Mouse (Mus musculus) left cerebral cortex, postnatal 25 days (tissue): ENCODE data around the gene Skp2. TPM values are rescaled to one million over a fixed set of nuclear protein-coding genes. Genes with fewer than 3 reads are reported as not detected.
"Not testable (repeated sequence)": the region's sequence is repeated elsewhere in the genome, so short reads cannot be mapped to it uniquely, and the experiment has no call there.

Experiments
- DNase-seq, 2 experiments: peaks; one replicate each; pipeline ENCODE4 v3.0.0; 2022; ENCODE audit warnings: low spot score in 2 of 2, mixed read lengths in 1 of 2
- intact Hi-C: fragments of 180-260 bp; cut with DNase I; formaldehyde crosslinking; loops from one replicate; pipeline ENCODE4 v1.15.1; 2025
- total RNA-seq, 2 experiments: library from RNA; stranded (reverse); gene quantifications; 2 replicates each; pipeline ENCODE4 v1.2.3; 2021

Skp2 gene
- 1 to 10 TPM; 4.9 to 5.5 TPM for total RNA-seq

DNA sequence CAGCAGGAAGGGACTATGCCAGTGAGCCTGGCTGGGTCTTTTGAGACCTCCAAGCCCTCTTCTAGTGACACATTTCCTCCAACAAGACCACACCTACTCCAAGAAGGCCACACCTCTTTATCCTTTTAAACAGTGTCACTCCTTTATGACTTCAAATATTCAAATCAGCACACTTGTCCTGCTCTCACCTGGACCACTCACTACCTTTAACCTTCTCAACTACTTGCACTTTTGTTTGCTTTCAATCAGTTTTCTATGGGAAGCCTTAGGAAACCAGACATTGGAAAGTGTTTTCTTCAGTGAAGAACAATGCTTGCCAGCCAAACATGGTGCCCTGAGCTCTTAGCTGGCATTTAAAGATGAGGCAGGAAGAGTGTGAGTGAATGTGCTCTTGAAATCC lies at the start of gene Skp2:
Gene Skp2, minus strand, starts transcription at position 101 of the 400 bp plus-strand sequence.
- intact Hi-C loops: no loop called here
- DNase-seq: no peak

DNA sequence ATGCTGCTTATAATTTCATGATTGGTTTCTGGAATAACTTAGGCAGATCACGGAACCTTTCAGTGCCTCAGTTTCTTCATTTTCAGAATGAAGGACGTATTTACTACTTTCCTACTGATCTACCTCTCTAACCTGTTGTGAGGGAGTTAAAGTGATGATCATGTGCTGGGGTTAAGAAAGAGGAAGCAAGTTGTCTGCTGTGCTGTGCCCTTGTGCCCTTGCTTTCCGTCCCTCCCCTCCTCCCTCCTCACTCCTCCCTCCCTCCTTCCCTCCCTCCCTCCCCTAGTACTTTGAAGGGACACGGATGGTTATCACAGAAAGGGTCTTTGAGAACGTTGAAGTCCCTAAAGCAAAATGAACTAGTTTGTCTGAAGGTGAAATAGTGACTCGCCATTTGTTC lies 43.2 kb upstream of the Skp2 start:
- no peak for DNase-seq
- intact Hi-C loops: no loop called here

DNA sequence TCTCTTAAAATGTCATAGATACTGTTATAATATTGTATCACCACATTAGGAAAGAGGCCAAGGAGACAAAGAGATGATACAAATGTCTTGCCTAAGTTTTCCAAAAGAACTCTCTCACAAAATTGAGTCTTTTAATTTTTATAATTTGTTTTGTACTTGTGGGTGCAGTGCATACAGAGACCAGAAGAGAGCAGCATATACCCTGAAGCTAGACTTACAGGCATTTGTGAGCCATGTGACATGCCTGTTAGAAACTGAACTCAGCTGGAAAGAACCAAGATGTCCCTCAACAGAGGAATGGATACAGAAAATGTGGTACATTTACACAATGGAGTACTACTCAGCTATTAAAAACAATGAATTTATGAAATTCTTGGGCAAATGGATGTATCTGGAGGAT lies 37.5 kb upstream of the Skp2 start:
- DNase-seq, intact Hi-C loops: not testable (repeated sequence)

DNA sequence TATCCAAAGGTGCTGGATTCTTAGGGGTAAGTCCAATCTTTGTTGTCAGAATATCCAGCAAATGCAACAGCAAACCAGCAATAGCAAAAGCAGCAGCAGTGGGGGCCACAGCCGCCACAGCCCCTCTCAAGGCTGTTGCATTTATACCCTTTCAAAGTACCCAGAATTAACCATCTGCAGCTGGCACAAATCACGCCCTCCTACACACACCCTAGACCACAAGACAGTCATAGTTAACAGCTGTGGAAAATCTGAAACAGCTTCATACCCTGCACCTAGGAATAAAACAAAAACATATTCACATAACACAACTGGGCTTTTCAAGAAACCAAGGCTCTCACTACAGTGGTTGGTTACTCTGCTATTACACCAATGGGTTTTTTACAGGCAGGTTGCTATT lies 34.6 kb upstream of the Skp2 start:
- DNase-seq: peak; percentile 12 to 15
- intact Hi-C loops: no loop called here

DNA sequence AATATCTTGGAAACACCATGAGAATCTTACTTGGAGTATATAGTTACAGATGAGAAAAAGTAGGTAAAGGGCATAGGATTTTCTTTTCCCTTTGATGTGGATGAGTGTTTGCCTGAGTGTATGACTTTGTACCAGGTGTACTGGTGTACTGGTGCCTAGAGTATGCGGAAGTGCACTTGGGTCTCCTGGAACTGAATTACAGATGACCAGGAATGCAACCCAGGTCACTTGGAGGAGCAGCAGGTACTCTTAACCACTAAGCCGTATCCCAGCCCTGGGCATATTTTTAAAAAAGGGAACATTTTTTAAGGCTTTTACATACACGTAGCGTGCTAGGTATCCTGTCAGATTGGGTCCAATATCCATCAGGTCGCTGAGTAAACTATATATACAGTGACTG lies 28.8 kb upstream of the Skp2 start:
- intact Hi-C loops: no loop called here
- DNase-seq: no peak

DNA sequence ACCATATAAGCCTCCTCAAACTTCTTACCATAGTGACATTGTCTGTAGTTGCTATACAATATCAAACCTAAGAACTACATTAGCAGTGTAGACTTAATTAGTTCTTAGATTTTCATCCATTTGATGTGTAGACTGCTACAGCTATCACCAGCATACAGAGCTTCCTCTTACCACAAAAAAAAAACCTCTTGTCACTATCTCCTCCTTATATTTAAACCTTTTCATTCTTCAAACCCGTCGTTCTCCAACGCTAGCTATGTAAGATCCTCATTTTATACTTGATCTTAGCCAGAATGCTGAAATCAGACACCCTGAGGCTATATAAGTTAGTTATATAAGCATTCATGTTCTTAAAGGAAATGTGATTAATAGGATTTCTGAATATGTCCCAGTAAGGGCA lies 21.8 kb upstream of the Skp2 start:
- no peak for DNase-seq
- intact Hi-C loops: no loop called here

DNA sequence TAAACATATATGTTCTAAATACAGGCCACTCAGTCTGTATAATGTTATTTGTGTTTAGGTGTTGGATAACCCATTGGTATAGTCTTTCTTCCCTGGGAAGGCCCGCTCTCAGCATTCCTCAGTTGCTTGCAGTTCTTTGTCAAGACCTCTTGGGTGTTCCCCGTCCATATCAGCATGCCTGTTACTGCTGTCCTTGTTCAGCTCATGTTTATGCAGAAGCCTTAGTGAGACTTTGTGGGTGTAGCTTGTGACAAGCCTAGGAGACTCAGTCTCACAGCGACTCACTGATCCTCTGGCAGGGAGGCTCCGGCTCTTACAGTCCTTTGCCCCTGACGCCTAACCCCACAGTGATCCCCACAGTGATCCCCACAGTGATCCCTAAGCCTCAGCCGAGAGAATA lies 8.9 kb upstream of the Skp2 start:
- DNase-seq: peak in 1 of 2 experiments; percentile 37
- intact Hi-C loops: no loop called here

DNA sequence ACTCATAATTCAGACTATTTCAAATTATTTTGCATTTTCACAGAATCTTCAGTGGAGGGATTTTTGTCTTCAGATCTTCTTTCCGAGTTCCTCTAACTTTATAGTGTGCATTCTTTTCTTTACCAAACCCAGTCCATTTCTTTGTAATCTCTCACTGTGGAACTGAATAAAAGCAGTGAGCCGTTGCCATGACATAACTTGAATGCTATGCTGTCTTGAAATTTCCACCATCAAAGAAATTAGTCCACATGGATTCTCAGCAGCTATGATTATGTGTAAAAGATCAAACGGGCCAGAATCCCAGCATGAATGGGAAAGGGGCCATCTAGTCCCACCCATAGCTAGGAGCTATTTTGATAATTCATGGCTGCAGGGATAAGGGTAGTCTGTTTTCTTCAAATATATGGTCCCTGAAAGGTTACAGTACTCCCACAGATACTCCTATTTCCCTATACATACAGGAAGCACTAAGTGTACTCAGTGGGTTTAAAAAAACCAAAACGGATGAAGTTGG lies 7.4 kb upstream of the Skp2 start:
- intact Hi-C loops: no loop called here
- DNase-seq: no peak

DNA sequence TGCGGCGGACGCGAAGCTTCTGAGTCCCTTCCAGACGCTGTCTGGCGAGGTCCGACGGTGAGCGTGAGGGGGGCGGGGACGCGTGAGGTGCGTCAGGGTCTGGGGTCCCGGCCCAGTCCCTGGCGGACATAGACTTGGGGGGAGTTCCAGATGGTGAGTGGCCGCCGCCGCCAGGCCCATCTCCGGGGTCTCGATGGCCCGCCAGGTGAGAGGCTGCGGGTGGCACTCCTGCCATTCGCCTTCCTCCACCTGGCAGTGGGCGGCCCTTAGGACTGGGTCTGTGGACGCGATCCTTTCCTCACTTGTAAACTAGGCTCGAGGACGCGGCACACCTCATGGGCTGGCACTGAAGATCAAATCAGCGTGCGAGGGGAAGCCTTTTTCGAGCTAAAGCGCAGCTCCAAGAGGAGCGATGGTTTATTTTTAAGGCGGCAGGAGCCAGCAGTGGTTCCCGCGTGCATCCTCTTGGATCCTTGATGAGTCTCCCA lies 14.5 kb downstream of the Skp2 start:
- DNase-seq: peak; percentile 60 to 62
- intact Hi-C loops: no loop called here

DNA sequence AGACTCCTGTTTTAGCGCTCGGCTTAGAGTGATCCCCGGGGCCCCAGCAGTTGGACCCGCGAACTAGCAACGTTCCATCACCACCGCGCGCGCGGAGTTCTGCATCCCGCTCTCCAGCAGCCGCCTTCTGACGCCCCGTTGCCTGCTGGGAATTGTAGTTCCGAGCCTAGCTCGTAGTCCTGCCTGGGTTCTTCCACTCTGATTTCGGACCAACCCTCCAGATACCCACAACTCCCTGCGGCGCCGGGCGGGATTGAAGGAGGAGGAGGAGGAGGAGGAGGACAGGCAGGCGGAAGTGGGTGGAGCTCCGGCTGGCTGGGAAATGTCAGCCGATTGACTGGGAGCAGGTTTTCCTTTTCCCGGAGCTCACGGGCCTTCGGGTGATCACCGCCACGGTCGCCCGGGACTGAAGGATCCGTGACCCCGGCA lies 15.0 kb downstream of the Skp2 start, which contains the start of gene Lmbrd2:
Gene Lmbrd2, plus strand, starts transcription at position 299 of the 429 bp plus-strand sequence.
- DNase-seq: peak; percentile 96 to 99
- intact Hi-C loops: no loop called here

DNA sequence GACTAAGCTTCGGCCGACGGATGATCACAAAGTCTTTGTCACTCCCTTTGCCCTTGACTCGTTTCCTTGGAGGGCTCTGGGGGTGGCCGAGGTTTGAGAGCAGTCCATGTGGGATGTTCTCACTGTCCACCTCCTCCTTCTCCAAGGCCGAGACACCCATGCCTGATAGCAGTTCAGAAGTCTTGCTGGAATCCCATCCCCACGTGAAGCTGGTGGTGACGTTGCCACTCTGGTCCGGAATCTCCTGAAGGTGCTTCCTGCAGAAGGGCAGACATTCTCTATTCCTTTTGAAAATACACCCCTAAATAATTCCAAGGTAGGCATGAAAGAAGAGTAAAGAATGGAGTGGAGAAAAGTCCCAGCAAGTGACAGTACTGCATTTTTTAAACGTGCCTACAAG lies 15.8 kb downstream of the Skp2 start:
- intact Hi-C loops: no loop called here
- DNase-seq: no peak

DNA sequence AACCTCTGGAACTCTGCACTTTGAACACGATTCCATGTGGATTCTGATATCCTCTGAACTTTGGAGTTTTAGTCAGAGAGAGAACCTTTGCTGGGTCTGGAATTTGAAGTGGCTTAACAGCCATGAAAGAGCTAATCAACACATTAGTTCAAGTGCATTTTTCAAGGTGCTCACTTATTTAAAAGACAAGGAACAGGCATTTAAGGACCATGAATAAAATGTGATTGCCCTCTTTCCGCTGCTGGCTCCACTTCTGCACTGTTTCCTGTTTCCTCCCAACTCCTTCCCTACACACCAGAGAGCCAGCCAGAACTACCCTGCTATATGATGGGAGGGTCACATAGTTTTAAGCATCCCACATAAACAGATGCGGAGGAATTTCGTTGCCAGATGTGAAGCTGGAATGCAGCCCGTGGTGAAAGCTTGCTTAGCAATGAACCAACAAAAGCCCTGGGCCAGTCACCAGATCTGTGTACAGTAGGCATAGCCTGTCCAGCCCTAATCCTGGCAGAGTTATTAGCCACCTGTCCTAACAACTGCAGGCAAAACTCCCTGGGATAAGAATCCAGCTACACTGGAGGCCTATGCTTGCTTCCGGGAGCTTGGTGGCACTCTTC lies 20.2 kb downstream of the Skp2 start:
- intact Hi-C loops: no loop called here

DNA sequence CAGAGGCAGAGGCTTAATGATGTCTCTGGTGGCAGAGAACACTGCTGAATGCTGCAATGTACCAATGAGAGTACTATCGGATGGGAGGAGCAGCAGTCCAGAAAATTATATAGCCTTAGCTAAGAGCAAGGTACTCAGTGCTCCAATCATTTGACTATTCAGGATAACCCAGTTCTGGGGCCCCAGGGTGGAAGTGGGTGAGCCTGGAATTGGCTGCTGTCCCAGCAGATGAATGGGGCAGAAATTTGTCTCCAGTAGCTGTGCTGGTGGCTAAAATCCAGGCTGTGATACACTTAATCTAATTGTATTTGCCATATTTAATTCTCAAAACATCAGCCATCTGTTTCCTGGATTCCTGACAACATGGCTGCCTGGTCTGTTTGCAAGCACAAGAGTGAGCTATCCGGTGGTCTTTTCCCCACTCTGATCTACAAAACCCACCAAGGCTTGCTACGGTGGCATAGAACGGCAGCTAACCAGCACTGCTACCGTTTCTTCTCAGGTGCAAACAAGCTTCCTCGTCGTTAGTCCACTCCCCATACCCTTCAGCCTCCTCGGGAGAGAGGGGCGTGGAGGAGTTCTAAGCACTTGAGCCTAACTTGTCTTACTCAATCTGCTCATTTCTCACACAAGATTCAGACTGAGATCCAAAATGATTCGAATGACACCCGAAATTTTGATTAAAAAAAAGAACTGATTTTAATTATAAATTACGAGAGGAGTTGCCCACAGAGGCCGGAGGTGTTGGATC lies 22.4 kb downstream of the Skp2 start:
- DNase-seq: peak in 1 of 2 experiments; percentile 32
- intact Hi-C loops: no loop called here

More for the DNA sequence above, 20.2 kb downstream of the Skp2 start:
- DNase-seq: no peak

DNA sequence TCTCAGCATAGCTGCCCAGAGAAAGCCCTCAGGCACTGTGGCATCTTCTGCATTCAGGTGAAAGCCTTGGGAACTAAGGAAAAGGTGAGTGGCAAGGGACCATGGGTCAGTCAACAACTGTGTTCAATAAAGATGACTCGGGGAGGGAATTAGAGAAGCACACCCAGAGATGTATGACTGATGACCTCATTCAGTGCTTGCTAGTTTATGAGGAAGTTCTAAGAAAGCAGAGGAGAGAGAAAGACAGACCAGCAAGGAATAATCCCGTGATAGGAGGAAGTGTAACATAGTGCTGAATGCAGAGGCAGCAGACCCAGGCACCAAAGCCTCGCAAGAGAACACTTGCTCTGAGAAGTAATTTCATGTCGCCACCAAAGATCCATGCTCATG lies 23.7 kb downstream of the Skp2 start:
- intact Hi-C loops: no loop called here
- no peak for DNase-seq

DNA sequence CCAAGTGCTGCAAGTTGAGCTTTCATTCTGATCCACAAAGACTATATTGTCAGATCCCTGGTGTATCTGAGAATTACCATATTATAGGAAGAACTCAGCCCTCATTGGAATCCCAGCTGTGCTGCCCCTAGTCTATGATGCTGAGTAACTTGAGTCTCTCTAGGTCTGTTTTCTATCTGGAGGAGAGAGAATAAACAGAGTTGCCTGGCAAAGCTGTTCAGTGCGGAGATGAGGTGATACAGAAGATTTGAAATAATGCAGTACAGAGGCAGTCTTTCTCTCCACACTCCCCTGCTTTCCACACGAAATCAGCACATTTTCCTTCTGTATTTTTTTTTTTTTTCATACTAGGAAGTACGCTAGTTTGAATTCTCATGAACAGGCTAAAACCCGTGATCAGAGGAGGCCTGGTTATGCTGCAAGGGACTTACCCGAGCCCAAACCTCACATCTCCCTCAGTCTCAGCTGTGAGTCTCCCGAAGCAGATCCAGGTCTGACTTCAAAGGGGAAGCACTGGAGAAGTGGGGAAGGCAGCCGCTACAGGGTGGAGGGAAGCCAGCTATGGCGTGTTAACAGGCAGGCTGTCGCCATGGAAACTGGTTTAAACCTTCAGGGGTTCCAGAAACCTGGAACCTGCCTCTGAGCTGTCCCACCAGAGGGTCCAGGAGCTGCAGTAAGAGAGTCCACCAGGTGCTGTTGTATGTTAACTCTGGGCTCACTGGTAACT lies 24.3 kb downstream of the Skp2 start:
- peak in 1 of 2 experiments; percentile 34 for DNase-seq

DNA sequence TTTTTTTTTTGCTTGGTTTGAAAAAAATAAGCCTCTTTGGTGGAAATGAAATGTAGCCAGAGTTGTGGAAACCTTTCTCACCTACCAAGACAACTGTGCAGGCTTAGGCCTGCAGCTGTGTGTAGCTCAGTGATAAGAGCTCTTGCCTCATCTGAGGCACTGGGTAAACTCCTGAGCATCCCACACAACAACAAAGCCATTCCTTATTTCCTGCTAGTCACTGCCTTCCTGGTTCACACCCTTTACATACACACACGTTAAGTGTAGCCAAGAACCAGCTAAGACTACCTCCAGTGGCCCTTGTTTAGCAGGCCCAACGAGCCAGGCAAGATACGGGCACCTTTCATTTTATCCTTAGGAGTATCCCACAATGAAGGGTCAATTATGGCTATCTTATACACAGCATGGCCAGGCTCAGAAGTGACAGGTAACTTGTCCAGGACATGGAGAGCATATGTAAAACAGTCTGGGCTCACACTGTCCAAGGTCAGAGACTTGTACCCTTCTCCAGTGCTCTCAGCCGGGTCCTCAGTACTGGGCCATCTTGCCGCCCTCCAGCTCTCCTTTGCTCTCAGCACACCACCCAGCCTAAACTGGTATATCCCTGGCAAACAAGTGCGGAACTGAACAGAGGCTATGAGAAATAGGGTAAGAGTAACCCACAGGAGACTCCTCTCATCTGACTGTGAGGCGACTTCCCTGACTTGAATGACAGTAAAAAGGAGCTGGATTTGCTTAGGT lies 28.0 kb downstream of the Skp2 start:
- intact Hi-C loops: no loop called here
- no peak for DNase-seq

More for the DNA sequence above, 24.3 kb downstream of the Skp2 start:
- intact Hi-C loops: no loop called here

DNA sequence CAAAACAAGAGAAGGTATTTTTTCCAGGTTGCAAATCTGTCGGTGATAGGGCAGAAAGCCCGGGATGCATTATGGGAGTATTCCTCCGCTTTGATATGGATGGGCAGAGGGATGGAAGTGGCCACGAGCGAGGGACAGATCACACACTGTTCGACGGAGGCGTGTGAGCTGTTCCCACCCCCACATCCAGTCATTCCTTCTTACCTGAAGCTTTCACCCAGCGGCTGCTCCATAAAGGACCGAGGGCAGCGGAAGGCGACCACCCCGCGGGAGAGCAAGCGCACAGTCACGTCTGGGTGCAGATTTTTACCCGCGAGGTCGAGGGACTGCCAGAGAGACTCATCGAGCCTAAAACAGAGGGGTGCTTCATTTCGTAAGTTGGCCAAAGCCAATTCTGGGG lies 30.4 kb downstream of the Skp2 start:
- DNase-seq: no peak
- intact Hi-C loops: no loop called here

DNA sequence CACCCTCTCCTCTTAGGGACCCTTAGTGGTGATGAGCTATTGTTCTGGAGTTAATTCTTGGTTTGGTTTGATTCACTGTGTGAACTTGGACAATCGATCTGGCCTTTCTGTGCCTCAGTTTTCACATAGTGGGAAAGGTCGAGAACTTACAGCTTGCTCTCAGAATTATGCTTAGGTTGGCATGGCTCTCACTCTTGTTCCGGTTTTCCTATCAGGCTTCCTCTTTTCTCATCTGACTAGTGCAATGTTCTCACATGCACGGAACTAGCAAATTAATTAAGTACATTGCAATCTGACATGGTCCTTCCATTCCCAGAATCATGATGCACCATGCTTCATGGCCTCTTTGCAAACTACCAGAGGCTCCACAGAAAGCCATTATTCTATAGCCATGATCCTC lies 32.2 kb downstream of the Skp2 start:
- DNase-seq: no peak
- intact Hi-C loops: no loop called here

DNA sequence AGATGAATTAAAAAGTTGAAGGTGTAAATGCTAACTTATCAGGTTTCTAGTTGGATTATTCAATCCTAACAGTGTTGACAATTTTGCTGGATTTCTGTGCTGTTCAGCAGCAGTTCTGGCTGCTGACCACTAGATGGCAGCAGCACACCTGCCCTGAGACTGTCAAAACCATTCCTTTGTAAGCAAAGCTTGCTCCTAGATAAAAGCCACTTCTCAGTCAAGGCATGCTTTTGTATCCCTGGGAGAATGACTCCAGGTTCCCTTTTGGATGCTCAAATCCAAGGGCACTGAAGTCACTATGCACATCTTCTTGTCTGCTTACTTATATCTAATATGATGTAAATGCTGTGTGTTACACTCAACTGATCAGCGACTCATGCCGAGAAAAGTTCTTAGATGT lies 35.1 kb downstream of the Skp2 start:
- intact Hi-C loops: no loop called here
- DNase-seq: peak; percentile 62 to 66

DNA sequence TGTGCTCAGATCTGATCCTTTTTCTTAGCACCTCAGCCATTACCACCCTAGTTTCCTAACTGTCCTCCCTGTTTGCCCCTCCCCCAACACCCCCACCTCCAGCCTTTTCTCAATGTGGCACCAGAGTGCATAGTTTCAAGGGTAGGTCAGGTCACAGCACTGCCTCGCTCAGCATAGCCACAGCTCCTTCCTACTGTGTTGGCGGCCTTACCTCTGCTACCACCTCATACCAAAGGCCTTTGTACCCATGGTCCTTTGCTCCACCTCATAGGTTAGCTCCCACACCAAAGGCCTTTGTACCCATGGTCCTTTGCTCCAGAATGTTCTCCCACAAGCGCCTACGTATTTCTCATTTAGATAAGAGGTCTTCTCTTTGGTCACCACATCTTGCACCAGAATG lies 36.4 kb downstream of the Skp2 start:
- intact Hi-C loops: no loop called here
- no peak for DNase-seq
